Mouse (Mus musculus) small intestine, adult 2 months (tissue): ENCODE results near the gene Zp1. TPM values are rescaled to one million over a fixed set of nuclear protein-coding genes. Genes with fewer than 3 reads are reported as not detected.

Source experiments
- H3K27ac ChIP-seq: fragments of 200-500 bp; 2 replicates; pipeline ENCODE4 v1.5.1; 2012; ENCODE audit warnings: low read depth, low read length, control low read depth, inconsistent platforms; ENCODE audit not compliant: insufficient read depth
- H3K27me3 ChIP-seq: fragments of 200-500 bp; 2 replicates; pipeline ENCODE4 v1.6.1; 2012; ENCODE audit warnings: mild to moderate bottlenecking, moderate library complexity, low read length, inconsistent platforms; ENCODE audit not compliant: control insufficient read depth, insufficient read depth
- H3K36me3 ChIP-seq: fragments of 200-500 bp; 2 replicates; pipeline ENCODE4 v1.6.1; 2012; ENCODE audit warnings: mild to moderate bottlenecking, low read length, control low read depth, inconsistent platforms; ENCODE audit not compliant: control insufficient read depth, insufficient read depth
- H3K4me1 ChIP-seq: fragments of 200-500 bp; 2 replicates; pipeline ENCODE4 v1.6.1; 2012; ENCODE audit warnings: low read length, inconsistent platforms, mixed read lengths; ENCODE audit not compliant: control insufficient read depth, insufficient read depth, insufficient read length
- H3K4me3 ChIP-seq: fragments of 200-500 bp; 2 replicates; pipeline ENCODE4 v1.5.1; 2012; ENCODE audit warnings: low read depth, mild to moderate bottlenecking, control low read depth, inconsistent platforms, low read length, moderate library complexity
- CTCF ChIP-seq: fragments of 200-500 bp; IDR thresholded peaks from 2 replicates; pipeline ENCODE4 v1.5.1; 2012; ENCODE audit warnings: low read depth, mild to moderate bottlenecking, control low read depth, inconsistent platforms, low read length, moderate library complexity, mixed read lengths; ENCODE audit not compliant: insufficient replicate concordance, insufficient read length; ENCODE audit errors: extremely low read depth
- POLR2A ChIP-seq: fragments of 200-500 bp; IDR thresholded peaks from 2 replicates; pipeline ENCODE4 v1.6.1; 2012; ENCODE audit warnings: low read depth, mild to moderate bottlenecking, control low read depth, inconsistent platforms, low read length, moderate library complexity
- WGBS: fragments of 180-500 bp; shearing (Covaris S2); methylation state at CpG from one replicate; pipeline ENCODE4 v1.1.7; 2018; 5-methylcytosine and 5-hydroxymethylcytosine counted together
- polyA plus RNA-seq: library from polyadenylated mRNA; depleted of rRNA; stranded (reverse); fragments of >200 nt; gene quantifications from 2 replicates; pipeline ENCODE4 v1.2.3, GENCODE M21; 2012; rRNA removed

The Zp1 gene
- polyA plus RNA-seq: 0.05 and 0.14 TPM in 2 replicates

- H3K4me3 ChIP-seq: no peak within 1 kb of the TSS
- H3K4me1 ChIP-seq: peaks cover 6% of the 10 kb centered on the region; the same call in 1 of the 2 replicates
- 80% methylated on average over 2 of the region's 2 CpGs for WGBS
- no peak within 1 kb of the TSS for H3K27ac ChIP-seq
- H3K27me3 ChIP-seq: no peaks in the 10 kb centered on the region
- H3K36me3 ChIP-seq: no peaks in the 10 kb centered on the region
- TF ChIP-seq CTCF (no peak), POLR2A (no peak)
These were observed at the start of gene Zp1 for GRCm38 (mm10) chr19:10920532-10920931. Gene Zp1, minus strand, starts transcription at chr19:10920632.

- peaks cover 40% of the 10 kb centered on the region for H3K36me3 ChIP-seq
- TF ChIP-seq POLR2A (no peak), CTCF (no peak)
- no peak overlapping the region for H3K27ac ChIP-seq
- no peaks in the 10 kb centered on the region for H3K27me3 ChIP-seq
- no peak overlapping the region for H3K4me3 ChIP-seq
- H3K4me1 ChIP-seq: peaks cover 12% of the 10 kb centered on the region; the same call in 1 of the 2 replicates
- WGBS: 86% methylated on average over 7 of the region's 7 CpGs
These were observed 48.1 kb upstream of the Zp1 start for GRCm38 (mm10) chr19:10968578-10968977.

- WGBS: 90% methylated on average over 7 of the region's 7 CpGs
- H3K36me3 ChIP-seq: peaks cover 45% of the 10 kb centered on the region
- TF ChIP-seq POLR2A: no peak
- no peak for TF ChIP-seq CTCF
- H3K4me3 ChIP-seq: no peak overlapping the region
- no peaks in the 10 kb centered on the region for H3K27me3 ChIP-seq
- no peak overlapping the region for H3K27ac ChIP-seq
- peaks cover 2% of the 10 kb centered on the region; the same call in 1 of the 2 replicates for H3K4me1 ChIP-seq
These were observed 45.3 kb upstream of the Zp1 start for GRCm38 (mm10) chr19:10965721-10966120.

- H3K36me3 ChIP-seq: peaks cover 17% of the 10 kb centered on the region; the same call in 1 of the 2 replicates
- peaks cover 2% of the 10 kb centered on the region; the same call in 1 of the 2 replicates for H3K4me1 ChIP-seq
- TF ChIP-seq POLR2A: no peak
- TF ChIP-seq CTCF: no peak
- no peak overlapping the region for H3K4me3 ChIP-seq
- WGBS: 53% methylated on average over 12 of the region's 12 CpGs
- H3K27ac ChIP-seq: no peak overlapping the region
- H3K27me3 ChIP-seq: no peaks in the 10 kb centered on the region
These were observed 39.5 kb upstream of the Zp1 start for GRCm38 (mm10) chr19:10959978-10960346.

GRCm38 (mm10) chr19:10959085-10959977 is 38.9 kb upstream of the Zp1 start:
- Histone ChIP-seq H3K4me1 (peaks cover 2% of the 10 kb centered on the region; the same call in 1 of the 2 replicates), H3K36me3 (peaks cover 12% of the 10 kb centered on the region; the same call in 1 of the 2 replicates), H3K27ac (no peak overlapping the region), H3K27me3 (no peaks in the 10 kb centered on the region), H3K4me3 (no peak overlapping the region)
- 30% methylated on average over 11 of the region's 11 CpGs for WGBS
- TF ChIP-seq CTCF (peak; percentile 20; the same call in 1 of the 2 replicates), POLR2A (no peak)

- Histone ChIP-seq H3K27ac (no peak overlapping the region), H3K4me1 (peaks cover 5% of the 10 kb centered on the region), H3K4me3 (no peak overlapping the region), H3K27me3 (no peaks in the 10 kb centered on the region), H3K36me3 (no peaks in the 10 kb centered on the region)
- no peak for TF ChIP-seq POLR2A
- no peak for TF ChIP-seq CTCF
- 54% methylated on average over 11 of the region's 11 CpGs for WGBS
These were observed 31.8 kb upstream of the Zp1 start for GRCm38 (mm10) chr19:10952021-10952939.
